Mouse (Mus musculus) liver, postnatal 0 days (tissue): Measurements from ENCODE around the gene Clec5a.

ENCODE experiments used
- CTCF ChIP-seq: sonication (generic); IDR thresholded peaks from 2 replicates; pipeline ENCODE4 v1.5.1; 2016; ENCODE audit warnings: antibody characterized with exemption, low read depth
- EP300 ChIP-seq: IDR thresholded peaks from 2 replicates; pipeline ENCODE4 v1.6.1; 2016; ENCODE audit warnings: antibody characterized with exemption, low read depth, mild to moderate bottlenecking

- TF ChIP-seq CTCF (no peak), EP300 (no peak)
Measured at GRCm38 (mm10) chr6:40554950-40555349, 30.7 kb downstream of the Clec5a start, which contains the start of gene Olfr461.
